In the genomic region with DNA sequence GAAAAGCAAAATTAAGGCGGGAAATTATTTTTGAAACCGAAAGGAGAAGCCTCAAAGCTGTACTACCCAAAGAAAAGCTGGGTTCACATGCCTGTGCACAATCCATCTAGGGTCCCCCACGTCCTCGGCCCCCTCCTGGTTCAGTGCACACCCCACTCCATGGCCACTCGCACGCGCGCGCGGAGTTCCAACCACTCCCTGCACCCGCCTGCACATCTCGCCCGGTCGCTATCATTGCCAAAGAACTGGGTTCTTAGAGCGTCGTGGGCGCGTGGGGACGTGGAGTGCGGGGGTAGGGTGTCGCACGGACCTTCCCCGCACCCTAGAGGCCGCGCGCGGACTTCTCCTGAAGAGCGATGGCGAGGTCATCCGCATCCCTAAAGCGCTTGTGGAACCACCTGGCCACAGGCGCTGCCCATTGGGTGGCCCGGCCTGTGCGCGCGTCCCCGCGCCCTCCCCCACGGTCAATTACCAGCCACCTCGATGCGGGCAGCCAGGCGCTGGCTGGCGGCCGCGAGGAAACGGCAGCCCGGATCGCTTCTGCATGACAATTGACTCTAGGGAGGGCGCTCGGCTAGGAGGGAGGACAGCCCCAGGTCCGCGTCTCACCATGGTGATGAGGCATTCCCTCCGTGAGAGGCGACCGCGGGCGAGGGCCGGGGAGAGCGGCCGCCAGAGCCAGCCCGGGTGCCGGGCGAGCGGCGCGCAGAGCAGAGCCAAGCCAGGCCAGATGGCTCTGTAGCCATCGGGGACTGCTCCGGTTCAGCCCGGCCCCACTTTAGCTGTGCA, we compare ENCODE assay signal across 8 mouse cellular contexts. TPM values are rescaled to one million over a fixed set of nuclear protein-coding genes. Genes with fewer than 3 reads are reported as not detected.
A peak's percentile ranks its signal among the peaks of the same experiment; 100 is the strongest.
DNase-seq lines count a peak whose midpoint lies in the region; ATAC-seq and TF ChIP-seq lines count a peak whose summit lies in the region.

No protein-coding gene starts in this region.

- under 1% methylated on average over 69 of the region's 69 CpGs for WGBS in heart, adult 2 months
- WGBS in kidney, embryonic 16.5 days, result under 1% methylated on average over 63 of the region's 69 CpGs
- WGBS in liver, embryonic 14.5 days (ENCODE audit: insufficient replicate concordance), result under 1% methylated on average over 69 of the region's 69 CpGs
- under 1% methylated on average over 69 of the region's 69 CpGs for WGBS in neural tube, embryonic 15.5 days

- H3K27me3 ChIP-seq in ES-Bruce4 (ENCODE audit: control insufficient read depth, insufficient read depth, low read length, poor library complexity, severe bottlenecking), result no peaks in the 10 kb centered on the region
- H3K27me3 ChIP-seq in heart, adult 2 months (ENCODE audit: control insufficient read depth, insufficient read depth, low read length), result no peaks in the 10 kb centered on the region
- H3K27me3 ChIP-seq in kidney, embryonic 16.5 days (ENCODE audit: insufficient read depth, low read length), result peaks cover 78% of the 10 kb centered on the region
- peaks cover 20% of the 10 kb centered on the region for H3K27me3 ChIP-seq in liver, embryonic 14.5 days (ENCODE audit: control insufficient read depth, insufficient read depth, low read length)
- peaks cover 87% of the 10 kb centered on the region for H3K27me3 ChIP-seq in neural tube, embryonic 15.5 days (replicated peaks)

- H3K36me3 ChIP-seq in ES-Bruce4 (ENCODE audit: control insufficient read depth, insufficient read depth, low read length, poor library complexity, severe bottlenecking), result no peaks in the 10 kb centered on the region
- no peaks in the 10 kb centered on the region for H3K36me3 ChIP-seq in heart, adult 2 months (ENCODE audit: control insufficient read depth, insufficient read depth, low read length)
- H3K36me3 ChIP-seq in kidney, embryonic 16.5 days (ENCODE audit: insufficient read depth, low read length), result no peaks in the 10 kb centered on the region
- H3K36me3 ChIP-seq in liver, embryonic 14.5 days (replicated peaks; ENCODE audit: control insufficient read depth, insufficient read depth, low read depth), result no peaks in the 10 kb centered on the region
- no peaks in the 10 kb centered on the region for H3K36me3 ChIP-seq in neural tube, embryonic 15.5 days

- peak; percentile 89 for ATAC-seq in kidney, embryonic 16.5 days (ENCODE audit: low FRiP score, low TSS enrichment)
- ATAC-seq in liver, embryonic 14.5 days (ENCODE audit: insufficient read depth), result peak; percentile 46; the same call in 1 of the 2 replicates
- ATAC-seq in neural tube, embryonic 15.5 days (ENCODE audit: low FRiP score), result peak; percentile 90

- no peak overlapping the region for H3K27ac ChIP-seq in ES-Bruce4 (ENCODE audit: insufficient read depth, low read length)
- H3K27ac ChIP-seq in heart, adult 2 months, result peak overlapping the region; percentile 37
- H3K27ac ChIP-seq in kidney, embryonic 16.5 days (ENCODE audit: low read length), result no peak overlapping the region
- H3K27ac ChIP-seq in liver, embryonic 14.5 days, result no peak overlapping the region
- peak overlapping the region; percentile 69 for H3K27ac ChIP-seq in neural tube, embryonic 15.5 days (replicated peaks)

- peak overlapping the region; percentile 37 for H3K9ac ChIP-seq in ES-Bruce4 (ENCODE audit: low read depth, poor library complexity, severe bottlenecking)
- H3K9ac ChIP-seq in heart, adult 2 months (ENCODE audit: low read depth, low read length), result peak overlapping the region; percentile 72
- H3K9ac ChIP-seq in kidney, embryonic 16.5 days (replicated peaks; ENCODE audit: low read length), result peak overlapping the region; percentile 58
- peak overlapping the region; percentile 55 for H3K9ac ChIP-seq in liver, embryonic 14.5 days (replicated peaks)
- peak overlapping the region; percentile 48 for H3K9ac ChIP-seq in neural tube, embryonic 15.5 days (replicated peaks)

- TF ChIP-seq POLR2A in ES-Bruce4 (IDR thresholded peaks at IDR 0.05; ENCODE audit: insufficient read depth, low read length), result no peak
- TF ChIP-seq POLR2A in heart, adult 2 months (IDR thresholded peaks at IDR 0.05; ENCODE audit: insufficient read depth, low read depth, low read length), result no peak

- H3K9me3 ChIP-seq in ES-Bruce4 (replicated peaks; ENCODE audit: control insufficient read depth, insufficient read depth, low read length, poor library complexity, severe bottlenecking), result no peaks in the 10 kb centered on the region
- H3K9me3 ChIP-seq in kidney, embryonic 16.5 days (ENCODE audit: low read length), result no peaks in the 10 kb centered on the region
- H3K9me3 ChIP-seq in liver, embryonic 14.5 days (ENCODE audit: control insufficient read depth, low read length), result no peaks in the 10 kb centered on the region
- H3K9me3 ChIP-seq in neural tube, embryonic 15.5 days (replicated peaks), result no peaks in the 10 kb centered on the region

- DNase-seq in A20 (ENCODE audit: low read depth, low spot score), result peak; percentile 19
- peak; percentile 88 for DNase-seq in embryo, embryonic 10 days (ENCODE audit: low spot score)
- DNase-seq in heart, adult 2 months, result peak; percentile 53 to 55
- no peak for DNase-seq in liver, embryonic 14.5 days (ENCODE audit: low read depth in 3 of 3, low spot score in 3 of 3)
- no peak for DNase-seq in MN1 (ENCODE audit: low spot score)

- intact Hi-C loops in heart, adult 2 months (cut with DNase I), result loop anchor here (1.0 to 5.0 kb wide), 2 partner anchors 10 to 127 kb away; no protein-coding TSS in a partner anchor

- H3K79me2 ChIP-seq in heart, adult 2 months (replicated peaks; ENCODE audit: control insufficient read depth, insufficient read depth, low read length), result no peaks in the 10 kb centered on the region

- peak overlapping the region; percentile 97 for H3K4me2 ChIP-seq in kidney, embryonic 16.5 days (replicated peaks; ENCODE audit: low read depth, low read length)
- H3K4me2 ChIP-seq in liver, embryonic 14.5 days (ENCODE audit: low read depth), result peak overlapping the region; percentile 98
- H3K4me2 ChIP-seq in neural tube, embryonic 15.5 days, result peak overlapping the region; percentile 86

- no peaks in the 10 kb centered on the region for H3K4me1 ChIP-seq in ES-Bruce4 (ENCODE audit: control insufficient read depth, insufficient read depth, low read length)
- H3K4me1 ChIP-seq in heart, adult 2 months (ENCODE audit: control insufficient read depth, insufficient read depth, low read length), result peaks cover 1% of the 10 kb centered on the region
- peaks cover 17% of the 10 kb centered on the region for H3K4me1 ChIP-seq in kidney, embryonic 16.5 days (ENCODE audit: insufficient read depth, low read length)
- peaks cover 36 to 45% of the 10 kb centered on the region in 2 experiments for H3K4me1 ChIP-seq in liver, embryonic 14.5 days (replicated peaks; ENCODE audit: control insufficient read depth in 2 of 2, insufficient read depth in 2 of 2, low read length in 1 of 2)
- peaks cover 25% of the 10 kb centered on the region for H3K4me1 ChIP-seq in neural tube, embryonic 15.5 days

- TF ChIP-seq EP300 in ES-Bruce4 (IDR thresholded peaks at IDR 0.05; ENCODE audit: insufficient read depth, low read depth, low read length), result peak; percentile 57; the same call in 1 of the 2 replicates
- TF ChIP-seq EP300 in heart, adult 2 months (IDR thresholded peaks at IDR 0.05; ENCODE audit: insufficient read depth, low read depth, low read length), result no peak
- no peak for TF ChIP-seq EP300 in liver, embryonic 14.5 days (IDR thresholded peaks at IDR 0.05; ENCODE audit: low read depth)

- no peak for TF ChIP-seq CTCF in ES-Bruce4 (IDR thresholded peaks at IDR 0.05; ENCODE audit: low read depth, low read length)
- 0 out of 2 replicates have a peak, but pooled peaks have one; percentile 13 for TF ChIP-seq CTCF in heart, adult 2 months (IDR thresholded peaks at IDR 0.05)
- TF ChIP-seq CTCF in liver, embryonic 14.5 days (IDR thresholded peaks at IDR 0.05; ENCODE audit: low read depth), result peak; percentile 37; the same call in 1 of the 2 replicates

- H3K4me3 ChIP-seq in ES-Bruce4 (ENCODE audit: low read depth, low read length), result peak overlapping the region; percentile 63
- H3K4me3 ChIP-seq in heart, adult 2 months, result peak overlapping the region; percentile 45
- H3K4me3 ChIP-seq in kidney, embryonic 16.5 days (ENCODE audit: low read length), result peak overlapping the region; percentile 54
- peak overlapping the region; percentile 60 to 74 for H3K4me3 ChIP-seq in liver, embryonic 14.5 days (ENCODE audit: insufficient read depth in 1 of 2, low read depth in 2 of 2, low read length in 2 of 2)
- H3K4me3 ChIP-seq in neural tube, embryonic 15.5 days (replicated peaks), result peak overlapping the region; percentile 42

RNA-seq across cellular contexts. Expression of a gene that starts 12.4 kb away (rescaled TPM):
- polyA plus RNA-seq in ES-Bruce4 (2011; ENCODE audit: insufficient read depth, insufficient read length, low read depth, missing spikeins), result 130 and 132 TPM in 2 replicates
- 10 to 100 TPM; 32.3 to 33.2 TPM for total RNA-seq in heart, adult 2 months (2021)
- 41.4 and 58.5 TPM in 2 replicates for polyA plus RNA-seq in heart, adult 2 months (2012; rRNA removed)
- polyA plus RNA-seq in kidney, embryonic 16.5 days (2015; fragmentation: Nextera tagmentation; extraction: Ambion mirVana), result 71.5 and 76.0 TPM in 2 replicates
- polyA plus RNA-seq in liver, embryonic 14.5 days (2012; rRNA removed), result 29.0 and 29.1 TPM in 2 replicates
- 17.9 and 23.2 TPM in 2 replicates for polyA plus RNA-seq in liver, embryonic 14.5 days (2014; fragmentation: Nextera tagmentation; extraction: Ambion mirVana)
- polyA plus RNA-seq in neural tube, embryonic 15.5 days (2015; fragmentation: Nextera tagmentation; extraction: Ambion mirVana), result 95.6 and 95.8 TPM in 2 replicates

Comparison
In these comparisons a context has a peak if more than half of its experiments do, and no peak if none do; other contexts are left out.
1. DNase-seq: peak in A20 (single experiment), embryo, embryonic 10 days (single experiment) and heart, adult 2 months (2 of 2); none in liver, embryonic 14.5 days (0 of 3) and MN1 (single experiment).
2. H3K27ac ChIP-seq: peak in heart, adult 2 months (single experiment) and neural tube, embryonic 15.5 days (single experiment); none in ES-Bruce4 (single experiment), kidney, embryonic 16.5 days (single experiment) and liver, embryonic 14.5 days (single experiment).
3. Peak in every context shown above with its lines, with median percentiles within 50 percentile points of each other: H3K4me3 ChIP-seq, H3K9ac ChIP-seq, ATAC-seq and H3K4me2 ChIP-seq.